Comparison of ENCODE assay signal across 28 mouse cellular contexts in the genomic region with DNA sequence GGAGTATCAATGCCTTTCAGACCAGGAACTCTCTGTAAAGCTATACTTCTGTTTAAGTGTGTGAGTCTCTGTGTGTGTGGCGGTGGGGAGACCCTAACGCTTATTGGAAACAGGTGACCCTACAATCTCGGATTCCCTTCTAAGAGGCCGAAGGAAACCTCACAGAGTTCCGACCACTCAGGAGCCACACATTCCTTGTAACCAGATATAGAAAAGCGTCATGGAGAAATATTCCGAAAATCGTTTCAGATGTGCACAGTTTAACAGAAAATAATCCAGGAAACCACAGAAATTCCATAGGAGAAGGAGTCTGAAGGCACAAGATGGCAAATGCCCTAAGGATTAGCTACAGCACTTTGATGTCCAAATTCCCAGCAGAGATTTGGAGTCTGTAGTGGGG.
A peak's percentile ranks its signal among the peaks of the same experiment; 100 is the strongest.
DNase-seq lines count a peak whose midpoint lies in the region; ATAC-seq lines count a peak whose summit lies in the region.
"Had no signal": no experiment of that assay in that cellular context is flagged by ENCODE, and none has a peak within 500 bp of the region (broad histone marks: within the 10 kb centered on the region; RNA-seq: fewer than 3 reads in every experiment).

No protein-coding gene starts in this region.

- peak; percentile 6 for DNase-seq in hindbrain, embryonic 10.5 days (ENCODE audit: low spot score)
- DNase-seq in embryo, embryonic 10.5 days (ENCODE audit: low spot score): peak; percentile 59
- DNase-seq in layer of hippocampus, postnatal 10 days (ENCODE audit: low spot score in 2 of 2): no peak
- no peak for DNase-seq in right cerebral cortex, postnatal 10 days (ENCODE audit: low spot score in 2 of 2)
- DNase-seq in layer of hippocampus, adult 9-11 months: no peak
- DNase-seq: adrenal gland, postnatal 25 days; cerebellum, adult 11-12 months; forebrain, postnatal 0 days; gastrocnemius, postnatal 25 days; heart, adult 11 months; kidney, adult 18-20 months; kidney, postnatal 36 days; liver; lung, adult 2 months; lung, postnatal 10 days; midbrain, embryonic 14.5 days; right cerebral cortex, postnatal 4 days had no signal

- H3K9me3 ChIP-seq in hindbrain, embryonic 10.5 days: no peaks in the 10 kb centered on the region
- H3K9me3 ChIP-seq in hindbrain, embryonic 16.5 days (ENCODE audit: control insufficient read depth, low read length): no peaks in the 10 kb centered on the region
- H3K9me3 ChIP-seq in embryonic facial prominence, embryonic 12.5 days: no peaks in the 10 kb centered on the region
- no peaks in the 10 kb centered on the region for H3K9me3 ChIP-seq in limb, embryonic 12.5 days
- H3K9me3 ChIP-seq: heart, embryonic 10.5 days; heart, embryonic 15.5 days; hindbrain, embryonic 13.5 days; kidney, embryonic 15.5 days had no signal

- H3K4me2 ChIP-seq in hindbrain, embryonic 16.5 days (ENCODE audit: low read length): no peak overlapping the region
- H3K4me2 ChIP-seq in embryonic facial prominence, embryonic 12.5 days (replicated peaks): no peak overlapping the region
- no peak overlapping the region for H3K4me2 ChIP-seq in limb, embryonic 12.5 days
- H3K4me2 ChIP-seq: heart, embryonic 15.5 days; hindbrain, embryonic 13.5 days; kidney, embryonic 15.5 days had no signal

- ATAC-seq in hindbrain, embryonic 16.5 days: no peak
- peak; percentile 84; the same call in 1 of the 2 replicates for ATAC-seq in embryonic facial prominence, embryonic 12.5 days (ENCODE audit: insufficient number of reproducible peaks, insufficient read depth, low FRiP score, low TSS enrichment)
- peak; percentile 84 for ATAC-seq in limb, embryonic 12.5 days (ENCODE audit: insufficient number of reproducible peaks, insufficient read depth, low FRiP score, low TSS enrichment, low read depth)
- ATAC-seq: forebrain, postnatal 0 days had no signal

- 79% methylated on average over 8 of the region's 8 CpGs for WGBS in hindbrain, embryonic 10.5 days
- WGBS in hindbrain, embryonic 16.5 days: 91% methylated on average over 8 of the region's 8 CpGs
- WGBS in embryonic facial prominence, embryonic 12.5 days: 28% methylated on average over 8 of the region's 8 CpGs
- 36% methylated on average over 8 of the region's 8 CpGs for WGBS in limb, embryonic 12.5 days

- no peaks in the 10 kb centered on the region for H3K4me1 ChIP-seq in hindbrain, embryonic 10.5 days (replicated peaks)
- H3K4me1 ChIP-seq in hindbrain, embryonic 16.5 days (ENCODE audit: control insufficient read depth, insufficient read depth, low read depth, low read length): no peaks in the 10 kb centered on the region
- H3K4me1 ChIP-seq in embryonic facial prominence, embryonic 12.5 days: peaks cover 3% of the 10 kb centered on the region; the same call in 1 of the 2 replicates
- 0 out of 2 replicates have a peak, but pooled peaks cover 6% of the 10 kb centered on the region for H3K4me1 ChIP-seq in limb, embryonic 12.5 days (replicated peaks)
- H3K4me1 ChIP-seq: heart, embryonic 10.5 days; heart, embryonic 15.5 days; hindbrain, embryonic 13.5 days; kidney, embryonic 15.5 days had no signal

- no peak overlapping the region for H3K4me3 ChIP-seq in hindbrain, embryonic 10.5 days
- no peak overlapping the region for H3K4me3 ChIP-seq in hindbrain, embryonic 16.5 days (ENCODE audit: low read length)
- H3K4me3 ChIP-seq in embryonic facial prominence, embryonic 12.5 days: no peak overlapping the region
- H3K4me3 ChIP-seq in limb, embryonic 12.5 days (replicated peaks): no peak overlapping the region
- H3K4me3 ChIP-seq: erythroblast, embryonic 14.5 days; heart, embryonic 10.5 days; heart, embryonic 15.5 days; hindbrain, embryonic 13.5 days; kidney, embryonic 15.5 days; layer of hippocampus, adult 2 months had no signal

- no peak overlapping the region for H3K9ac ChIP-seq in hindbrain, embryonic 16.5 days (ENCODE audit: low read depth, low read length)
- no peak overlapping the region for H3K9ac ChIP-seq in embryonic facial prominence, embryonic 12.5 days
- H3K9ac ChIP-seq in limb, embryonic 12.5 days (replicated peaks): no peak overlapping the region
- H3K9ac ChIP-seq: forebrain, postnatal 0 days; heart, embryonic 15.5 days; hindbrain, embryonic 13.5 days; kidney, embryonic 15.5 days; liver, embryonic 14.5 days had no signal

- H3K27ac ChIP-seq in hindbrain, embryonic 10.5 days: no peak overlapping the region
- no peak overlapping the region for H3K27ac ChIP-seq in hindbrain, embryonic 16.5 days (ENCODE audit: low read depth, low read length)
- H3K27ac ChIP-seq in embryonic facial prominence, embryonic 12.5 days: no peak overlapping the region
- no peak overlapping the region for H3K27ac ChIP-seq in limb, embryonic 12.5 days
- H3K27ac ChIP-seq: heart, embryonic 10.5 days; heart, embryonic 15.5 days; hindbrain, embryonic 13.5 days; kidney, embryonic 15.5 days; layer of hippocampus, adult 2 months; liver, embryonic 14.5 days; macrophage had no signal

- H3K36me3 ChIP-seq in hindbrain, embryonic 10.5 days: no peaks in the 10 kb centered on the region
- no peaks in the 10 kb centered on the region for H3K36me3 ChIP-seq in hindbrain, embryonic 16.5 days (ENCODE audit: control insufficient read depth, insufficient read depth, low read length)
- H3K36me3 ChIP-seq in embryonic facial prominence, embryonic 12.5 days: no peaks in the 10 kb centered on the region
- H3K36me3 ChIP-seq in limb, embryonic 12.5 days: no peaks in the 10 kb centered on the region
- H3K36me3 ChIP-seq: heart, embryonic 10.5 days; heart, embryonic 15.5 days; hindbrain, embryonic 13.5 days; kidney, embryonic 15.5 days had no signal

- H3K27me3 ChIP-seq in hindbrain, embryonic 10.5 days (ENCODE audit: insufficient read depth, poor library complexity, severe bottlenecking): no peaks in the 10 kb centered on the region
- no peaks in the 10 kb centered on the region for H3K27me3 ChIP-seq in hindbrain, embryonic 16.5 days (replicated peaks; ENCODE audit: control insufficient read depth, insufficient read depth, low read length)
- no peaks in the 10 kb centered on the region for H3K27me3 ChIP-seq in embryonic facial prominence, embryonic 12.5 days
- no peaks in the 10 kb centered on the region for H3K27me3 ChIP-seq in limb, embryonic 12.5 days
- H3K27me3 ChIP-seq: heart, embryonic 15.5 days; hindbrain, embryonic 13.5 days; kidney, embryonic 15.5 days had no signal

Comparison
In these comparisons a context has a peak if more than half of its experiments do, and no peak if none do; other contexts are left out.
1. DNase-seq: peak in hindbrain, embryonic 10.5 days (single experiment) and embryo, embryonic 10.5 days (single experiment); none in layer of hippocampus, postnatal 10 days (0 of 2), right cerebral cortex, postnatal 10 days (0 of 2) and layer of hippocampus, adult 9-11 months (single experiment).